Mouse (Mus musculus): ENCODE measurements around the gene Mal.

DNA sequence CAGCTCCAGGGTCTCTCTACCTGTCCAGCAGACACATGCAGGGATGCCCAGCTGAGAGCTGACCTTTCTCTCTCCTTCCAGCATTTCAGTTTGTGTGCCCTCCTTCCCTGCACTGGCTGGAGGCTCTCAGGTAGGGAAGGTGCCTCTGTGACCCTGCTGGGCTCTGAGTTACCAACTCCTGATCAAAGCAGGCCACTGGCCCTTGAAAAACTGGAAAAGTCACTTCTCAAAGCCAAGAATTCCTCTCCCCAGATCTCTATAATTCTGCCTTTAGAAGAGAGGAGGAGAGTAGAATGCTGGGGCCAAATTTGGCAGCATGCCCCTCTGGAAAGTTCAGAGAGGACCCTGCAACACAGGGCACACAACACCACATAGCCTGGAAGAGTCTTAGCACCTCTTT lies 4.2 kb downstream of the Mal start:
- TF ChIP-seq GATA1 (IDR thresholded peaks at IDR 0.05; ENCODE audit: borderline replicate concordance, low read length) (no peak), FLI1 (IDR thresholded peaks at IDR 0.05; ENCODE audit: low read length) (no peak)
